Mouse (Mus musculus): ENCODE measurements at regions not wholly inside any gene's neighbourhood (a gene's known extent, or its start where the extent isn't known, plus 50 kb on each side); places are given as distances from the start of the nearest gene placed in this dataset.

GRCm38 (mm10) chrX:121301915-121302314 is 989.0 kb upstream of the H2afb3 start:
- H3K4me1 ChIP-seq (replicated peaks; ENCODE audit: control insufficient read depth, insufficient read depth, low read length) = no peaks in the 10 kb centered on the region
- ATAC-seq (ENCODE audit: low FRiP score) = no peak
- DNase-seq (ENCODE audit: low spot score) = no peak
- H3K4me3 ChIP-seq (ENCODE audit: low read depth, low read length) = no peak overlapping the region
- no peak overlapping the region for H3K27ac ChIP-seq (ENCODE audit: low read depth, low read length)
- H3K9ac ChIP-seq (ENCODE audit: low read depth, low read length) = no peak overlapping the region
- H3K9me3 ChIP-seq (ENCODE audit: control insufficient read depth, low read length) = no peaks in the 10 kb centered on the region
- H3K4me2 ChIP-seq (replicated peaks; ENCODE audit: low read depth, low read length) = no peak overlapping the region
- WGBS = 78% methylated on average over 6 of the region's 6 CpGs
- H3K27me3 ChIP-seq (ENCODE audit: control insufficient read depth, insufficient read depth, low read length) = no peaks in the 10 kb centered on the region
- no peaks in the 10 kb centered on the region for H3K36me3 ChIP-seq (ENCODE audit: control insufficient read depth, insufficient read depth, low read length)

- ATAC-seq (ENCODE audit: low FRiP score) (no peak), DNase-seq (ENCODE audit: low spot score) (no peak)
- Histone ChIP-seq H3K4me1 (replicated peaks; ENCODE audit: control insufficient read depth, insufficient read depth, low read length) (no peaks in the 10 kb centered on the region), H3K9ac (ENCODE audit: low read depth, low read length) (no peak overlapping the region), H3K4me3 (ENCODE audit: low read depth, low read length) (no peak overlapping the region), H3K9me3 (ENCODE audit: control insufficient read depth, low read length) (no peaks in the 10 kb centered on the region), H3K4me2 (replicated peaks; ENCODE audit: low read depth, low read length) (no peak overlapping the region), H3K27ac (ENCODE audit: low read depth, low read length) (no peak overlapping the region), H3K27me3 (ENCODE audit: control insufficient read depth, insufficient read depth, low read length) (no peaks in the 10 kb centered on the region), H3K36me3 (ENCODE audit: control insufficient read depth, insufficient read depth, low read length) (no peaks in the 10 kb centered on the region)
Observed at GRCm38 (mm10) chrX:121291239-121291638, 978.3 kb upstream of the H2afb3 start.

- Histone ChIP-seq H3K4me1 (replicated peaks; ENCODE audit: control insufficient read depth, insufficient read depth, low read length) (no peaks in the 10 kb centered on the region), H3K4me2 (replicated peaks; ENCODE audit: low read depth, low read length) (no peak overlapping the region), H3K27me3 (ENCODE audit: control insufficient read depth, insufficient read depth, low read length) (no peaks in the 10 kb centered on the region), H3K9me3 (ENCODE audit: control insufficient read depth, low read length) (no peaks in the 10 kb centered on the region), H3K4me3 (ENCODE audit: low read depth, low read length) (no peak overlapping the region), H3K27ac (ENCODE audit: low read depth, low read length) (no peak overlapping the region), H3K36me3 (ENCODE audit: control insufficient read depth, insufficient read depth, low read length) (no peaks in the 10 kb centered on the region), H3K9ac (ENCODE audit: low read depth, low read length) (no peak overlapping the region)
- ATAC-seq (ENCODE audit: low FRiP score) (no peak), DNase-seq (ENCODE audit: low spot score) (peak; percentile 0)
Observed at GRCm38 (mm10) chrX:121270071-121270470, 957.2 kb upstream of the H2afb3 start.

DNA sequence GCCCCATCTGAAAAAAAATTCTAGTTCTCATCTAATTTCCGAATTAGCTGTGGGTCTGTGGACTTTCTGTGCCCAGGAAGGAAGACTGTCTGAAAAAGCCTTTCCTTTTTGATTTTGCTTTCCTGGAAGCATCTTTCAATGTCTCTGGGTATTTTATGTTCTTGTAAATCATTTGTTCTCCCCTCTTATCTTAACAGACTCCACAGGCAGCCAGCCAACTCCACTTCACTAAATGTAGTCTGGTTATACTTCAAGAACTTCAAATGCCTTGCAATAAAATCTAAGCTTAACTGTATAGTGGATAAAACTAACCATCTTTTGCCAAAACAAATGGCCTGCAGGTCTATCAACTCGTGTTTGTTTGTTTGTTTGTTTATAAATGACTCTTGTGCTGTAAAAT is 956.7 kb upstream of the H2afb3 start:
- H3K27me3 ChIP-seq (ENCODE audit: control insufficient read depth, insufficient read depth, low read length) = no peaks in the 10 kb centered on the region
- WGBS = 61% methylated on average over 2 of the region's 2 CpGs
- ATAC-seq (ENCODE audit: low FRiP score) = no peak
- no peak overlapping the region for H3K27ac ChIP-seq (ENCODE audit: low read depth, low read length)
- no peaks in the 10 kb centered on the region for H3K9me3 ChIP-seq (ENCODE audit: control insufficient read depth, low read length)
- no peak overlapping the region for H3K9ac ChIP-seq (ENCODE audit: low read depth, low read length)
- DNase-seq (ENCODE audit: low spot score) = no peak
- H3K4me1 ChIP-seq (replicated peaks; ENCODE audit: control insufficient read depth, insufficient read depth, low read length) = no peaks in the 10 kb centered on the region
- no peak overlapping the region for H3K4me3 ChIP-seq (ENCODE audit: low read depth, low read length)
- no peaks in the 10 kb centered on the region for H3K36me3 ChIP-seq (ENCODE audit: control insufficient read depth, insufficient read depth, low read length)
- H3K4me2 ChIP-seq (replicated peaks; ENCODE audit: low read depth, low read length) = no peak overlapping the region

DNA sequence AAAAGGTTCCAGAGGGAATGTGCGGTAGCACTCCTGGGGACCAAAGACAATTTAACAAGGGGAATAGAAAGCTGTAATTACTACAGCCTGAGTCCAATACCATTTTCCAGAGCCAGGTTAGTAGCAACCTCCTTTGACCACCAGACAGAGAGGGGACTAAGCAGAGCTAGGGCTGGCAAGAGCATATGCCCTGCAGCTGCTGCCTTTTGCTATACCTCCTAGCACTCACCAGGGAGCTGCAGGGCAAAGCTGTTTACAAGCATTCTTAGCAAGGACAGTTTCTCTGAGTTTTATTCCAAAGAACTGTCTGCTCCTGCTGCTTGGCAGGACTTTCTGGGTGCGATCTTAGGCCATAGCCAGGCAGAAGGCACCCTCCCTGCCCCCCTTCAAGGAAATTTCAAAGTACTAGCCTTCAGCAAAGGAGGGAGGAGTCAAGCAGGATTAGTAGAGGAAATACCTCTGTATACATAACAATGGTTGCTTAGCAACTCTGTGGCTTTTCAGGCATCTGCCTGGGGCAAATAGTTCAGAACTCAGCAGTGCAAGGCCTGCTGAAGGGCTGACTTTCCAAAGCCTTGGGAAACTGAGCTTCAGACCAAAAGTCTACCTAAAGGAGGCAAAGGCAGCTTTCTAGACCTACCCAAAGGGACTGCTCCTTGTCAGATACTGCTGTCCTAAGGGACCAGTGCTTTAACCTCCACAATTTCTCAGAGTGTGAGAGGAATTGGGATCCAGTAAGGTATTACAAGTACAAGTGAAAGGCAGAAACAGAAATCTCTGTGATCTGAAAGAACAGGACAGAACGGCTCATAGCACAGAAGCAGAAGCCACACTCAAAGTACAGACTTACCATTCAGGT is 919.5 kb upstream of the H2afb3 start:
- H3K27ac ChIP-seq (ENCODE audit: low read depth, low read length) = no peak overlapping the region
- H3K4me1 ChIP-seq (replicated peaks; ENCODE audit: control insufficient read depth, insufficient read depth, low read length) = no peaks in the 10 kb centered on the region
- H3K9ac ChIP-seq (ENCODE audit: low read depth, low read length) = no peak overlapping the region
- peak; percentile 92 for ATAC-seq (ENCODE audit: low FRiP score)
- no peaks in the 10 kb centered on the region for H3K9me3 ChIP-seq (ENCODE audit: control insufficient read depth, low read length)
- DNase-seq (ENCODE audit: low spot score) = peak; percentile 44
- H3K36me3 ChIP-seq (ENCODE audit: control insufficient read depth, insufficient read depth, low read length) = no peaks in the 10 kb centered on the region
- H3K4me2 ChIP-seq (replicated peaks; ENCODE audit: low read depth, low read length) = no peak overlapping the region
- no peaks in the 10 kb centered on the region for H3K27me3 ChIP-seq (ENCODE audit: control insufficient read depth, insufficient read depth, low read length)
- 33% methylated on average over 3 of the region's 3 CpGs for WGBS
- H3K4me3 ChIP-seq (ENCODE audit: low read depth, low read length) = no peak overlapping the region

Measured in hindbrain, embryonic 11.5 days (tissue).